ENCODE assay signal across 9 mouse cellular contexts in genomic region chr11:117057451-117057850, GRCm38 (mm10). TPM values are rescaled to one million over a fixed set of nuclear protein-coding genes. Genes with fewer than 3 reads are reported as not detected.
DNase-seq lines count a peak whose midpoint lies in the region; ATAC-seq and TF ChIP-seq lines count a peak whose summit lies in the region.
"Had no signal": no experiment of that assay in that cellular context is flagged by ENCODE, and none has a peak within 500 bp of the region (broad histone marks: within the 10 kb centered on the region; RNA-seq: fewer than 3 reads in every experiment).

No protein-coding gene starts in this region.

- DNase-seq in heart, postnatal 0 days (ENCODE audit: low spot score), result peak; percentile 48
- no peak for DNase-seq in heart, embryonic 10.5 days (ENCODE audit: low spot score)
- DNase-seq in NIH3T3 (ENCODE audit: low read depth), result peak; percentile 57
- DNase-seq in embryonic facial prominence, embryonic 11.5 days (ENCODE audit: low spot score), result peak; percentile 70
- DNase-seq in kidney, postnatal 0 days (ENCODE audit: low spot score), result peak; percentile 79
- no peak for DNase-seq in natural killer cell, adult 2 months (ENCODE audit: low spot score in 2 of 2)
- no peak for DNase-seq in adrenal gland, postnatal 4 days (ENCODE audit: low spot score in 2 of 2)

- no peak overlapping the region for H3K4me2 ChIP-seq in heart, postnatal 0 days (ENCODE audit: low read depth, low read length)
- H3K4me2 ChIP-seq in embryonic facial prominence, embryonic 11.5 days (ENCODE audit: low read depth, low read length), result no peak overlapping the region
- no peak overlapping the region for H3K4me2 ChIP-seq in kidney, postnatal 0 days (ENCODE audit: low read length)
- no peak overlapping the region for H3K4me2 ChIP-seq in midbrain, embryonic 13.5 days (replicated peaks)

- TF ChIP-seq EP300 in heart, postnatal 0 days (IDR thresholded peaks at IDR 0.05; ENCODE audit: low read depth), result no peak

- no peaks in the 10 kb centered on the region for H3K9me3 ChIP-seq in heart, postnatal 0 days (replicated peaks; ENCODE audit: control insufficient read depth, low read length)
- H3K9me3 ChIP-seq in heart, embryonic 10.5 days, result no peaks in the 10 kb centered on the region
- H3K9me3 ChIP-seq in embryonic facial prominence, embryonic 11.5 days (replicated peaks; ENCODE audit: control insufficient read depth, low read length), result no peaks in the 10 kb centered on the region
- no peaks in the 10 kb centered on the region for H3K9me3 ChIP-seq in kidney, postnatal 0 days (replicated peaks; ENCODE audit: low read length)
- no peaks in the 10 kb centered on the region for H3K9me3 ChIP-seq in midbrain, embryonic 13.5 days

- no peak overlapping the region for H3K27ac ChIP-seq in heart, postnatal 0 days (ENCODE audit: low read depth)
- H3K27ac ChIP-seq in heart, embryonic 10.5 days, result no peak overlapping the region
- no peak overlapping the region for H3K27ac ChIP-seq in embryonic facial prominence, embryonic 11.5 days (replicated peaks; ENCODE audit: low read depth, low read length)
- H3K27ac ChIP-seq in kidney, postnatal 0 days, result no peak overlapping the region
- H3K27ac ChIP-seq in midbrain, embryonic 13.5 days, result peak overlapping the region; percentile 75

- H3K4me1 ChIP-seq in heart, postnatal 0 days (ENCODE audit: control insufficient read depth, insufficient read depth), result peaks cover 4% of the 10 kb centered on the region; the same call in 1 of the 2 replicates
- H3K4me1 ChIP-seq in heart, embryonic 10.5 days, result peaks cover 32% of the 10 kb centered on the region
- no peaks in the 10 kb centered on the region; the same call in 1 of the 2 replicates for H3K4me1 ChIP-seq in embryonic facial prominence, embryonic 11.5 days (ENCODE audit: control insufficient read depth, insufficient read depth, low read length)
- no peaks in the 10 kb centered on the region for H3K4me1 ChIP-seq in kidney, postnatal 0 days (replicated peaks; ENCODE audit: insufficient read depth, low read length)
- H3K4me1 ChIP-seq in midbrain, embryonic 13.5 days (replicated peaks), result peaks cover 29% of the 10 kb centered on the region

- 36% methylated on average over 7 of the region's 7 CpGs for WGBS in heart, postnatal 0 days
- WGBS in heart, embryonic 10.5 days, result 36% methylated on average over 7 of the region's 7 CpGs
- 37% methylated on average over 7 of the region's 7 CpGs for WGBS in embryonic facial prominence, embryonic 11.5 days
- 38% methylated on average over 7 of the region's 7 CpGs for WGBS in kidney, postnatal 0 days
- 35% methylated on average over 7 of the region's 7 CpGs for WGBS in midbrain, embryonic 13.5 days

- H3K9ac ChIP-seq in heart, postnatal 0 days (replicated peaks; ENCODE audit: low read depth, low read length), result no peak overlapping the region
- H3K9ac ChIP-seq in embryonic facial prominence, embryonic 11.5 days (replicated peaks; ENCODE audit: low read length), result no peak overlapping the region; the same call in 1 of the 2 replicates
- no peak overlapping the region for H3K9ac ChIP-seq in kidney, postnatal 0 days (ENCODE audit: low read depth, low read length)
- H3K9ac ChIP-seq in midbrain, embryonic 13.5 days (replicated peaks), result peak overlapping the region; percentile 63; the same call in 1 of the 2 replicates

- no peak overlapping the region for H3K4me3 ChIP-seq in heart, postnatal 0 days (ENCODE audit: low read depth, low read length)
- H3K4me3 ChIP-seq in heart, embryonic 10.5 days, result no peak overlapping the region
- H3K4me3 ChIP-seq in embryonic facial prominence, embryonic 11.5 days (ENCODE audit: low read depth, low read length), result no peak overlapping the region
- H3K4me3 ChIP-seq in kidney, postnatal 0 days (replicated peaks; ENCODE audit: low read depth, low read length), result no peak overlapping the region
- H3K4me3 ChIP-seq in midbrain, embryonic 13.5 days (replicated peaks), result no peak overlapping the region
- H3K4me3 ChIP-seq: myocyte had no signal

- H3K27me3 ChIP-seq in heart, postnatal 0 days (ENCODE audit: control insufficient read depth, insufficient read depth, low read length), result no peaks in the 10 kb centered on the region
- peaks cover 7% of the 10 kb centered on the region; the same call in 1 of the 2 replicates for H3K27me3 ChIP-seq in heart, embryonic 10.5 days (ENCODE audit: insufficient read depth, poor library complexity, severe bottlenecking)
- H3K27me3 ChIP-seq in embryonic facial prominence, embryonic 11.5 days (ENCODE audit: control insufficient read depth, insufficient read depth, low read length), result no peaks in the 10 kb centered on the region
- H3K27me3 ChIP-seq in kidney, postnatal 0 days (ENCODE audit: insufficient read depth, low read length), result no peaks in the 10 kb centered on the region
- H3K27me3 ChIP-seq in midbrain, embryonic 13.5 days, result 0 out of 2 replicates have a peak, but pooled peaks cover 6% of the 10 kb centered on the region

- ATAC-seq in heart, postnatal 0 days (ENCODE audit: insufficient read depth, low read depth), result no peak
- ATAC-seq in embryonic facial prominence, embryonic 11.5 days (replicated peaks; ENCODE audit: insufficient number of reproducible peaks, low FRiP score, low TSS enrichment, low read depth), result no peak
- peak; percentile 40; the same call in 1 of the 2 replicates for ATAC-seq in kidney, postnatal 0 days (replicated peaks; ENCODE audit: low FRiP score, low read depth)
- ATAC-seq in midbrain, embryonic 13.5 days, result 0 out of 2 replicates have a peak, but pooled peaks have one; percentile 15

- H3K36me3 ChIP-seq in heart, postnatal 0 days (replicated peaks; ENCODE audit: control insufficient read depth, insufficient read depth, low read length), result no peaks in the 10 kb centered on the region
- no peaks in the 10 kb centered on the region for H3K36me3 ChIP-seq in heart, embryonic 10.5 days
- H3K36me3 ChIP-seq in embryonic facial prominence, embryonic 11.5 days (replicated peaks; ENCODE audit: control insufficient read depth, insufficient read depth, low read depth, low read length), result no peaks in the 10 kb centered on the region
- H3K36me3 ChIP-seq in kidney, postnatal 0 days (ENCODE audit: insufficient read depth, low read length), result no peaks in the 10 kb centered on the region
- no peaks in the 10 kb centered on the region for H3K36me3 ChIP-seq in midbrain, embryonic 13.5 days

- TF ChIP-seq CTCF in heart, postnatal 0 days (IDR thresholded peaks at IDR 0.05; ENCODE audit: low read depth), result peak; percentile 58
- peak; percentile 78 for TF ChIP-seq CTCF in kidney, postnatal 0 days (IDR thresholded peaks at IDR 0.05; ENCODE audit: low read depth)

RNA-seq across cellular contexts. Expression of gene Sec14l1, which starts 57.5 kb away (rescaled TPM):
- 62.1 and 71.6 TPM in 2 replicates for total RNA-seq in heart, postnatal 0 days (2014; rRNA removed; ENCODE audit: low replicate concordance)
- 36.4 and 38.0 TPM in 2 replicates for polyA plus RNA-seq in heart, postnatal 0 days (2015; fragmentation: Nextera tagmentation; extraction: Ambion mirVana)
- polyA plus RNA-seq in heart, embryonic 10.5 days (2016; fragmentation: Nextera tagmentation; extraction: Ambion mirVana), result 46.2 and 56.0 TPM in 2 replicates
- polyA plus RNA-seq in embryonic facial prominence, embryonic 11.5 days (2014; fragmentation: Nextera tagmentation; extraction: Ambion mirVana), result 25.4 and 28.3 TPM in 2 replicates
- 87.6 and 93.7 TPM in 2 replicates for polyA plus RNA-seq in kidney, postnatal 0 days (2015; fragmentation: Nextera tagmentation; extraction: Ambion mirVana)
- 62.4 and 67.0 TPM in 2 replicates for polyA plus RNA-seq in midbrain, embryonic 13.5 days (2015; fragmentation: Nextera tagmentation; extraction: Ambion mirVana)
- total RNA-seq in adrenal gland, postnatal 4 days (2021), result 100 to 1,000 TPM; 171 to 174 TPM

Comparison
In these comparisons a context has a peak if more than half of its experiments do, and no peak if none do; other contexts are left out.
1. DNase-seq: peak in heart, postnatal 0 days (single experiment), NIH3T3 (single experiment), embryonic facial prominence, embryonic 11.5 days (single experiment) and kidney, postnatal 0 days (single experiment); none in heart, embryonic 10.5 days (single experiment), natural killer cell, adult 2 months (0 of 2) and adrenal gland, postnatal 4 days (0 of 2).
2. ATAC-seq: peak in kidney, postnatal 0 days (single experiment) and midbrain, embryonic 13.5 days (single experiment); none in heart, postnatal 0 days (single experiment) and embryonic facial prominence, embryonic 11.5 days (single experiment).